Mouse (Mus musculus): ENCODE measurements around the gene Csrp3. TPM values are rescaled to one million over a fixed set of nuclear protein-coding genes. Genes with fewer than 3 reads are reported as not detected.
A peak's percentile ranks its signal among the peaks of the same experiment; 100 is the strongest.

The Csrp3 gene
- 0.47 and 0.56 TPM in 2 replicates for polyA plus RNA-seq (2015; fragmentation: Nextera tagmentation; extraction: Ambion mirVana)

- Histone ChIP-seq H3K4me1 (replicated peaks) (no peaks in the 10 kb centered on the region), H3K4me2 (no peak within 1 kb of the TSS), H3K4me3 (no peak within 1 kb of the TSS), H3K36me3 (no peaks in the 10 kb centered on the region), H3K9ac (no peak within 1 kb of the TSS), H3K27me3 (peaks cover 15% of the 10 kb centered on the region), H3K27ac (replicated peaks) (no peak within 1 kb of the TSS), H3K9me3 (no peaks in the 10 kb centered on the region)
- 41% methylated on average over 11 of the region's 11 CpGs for whole genome bisulfite sequencing
- ATAC-seq (ENCODE audit: low FRiP score, low read depth): no peak
Measured at GRCm38 (mm10) chr7:48847820-48848650, at the start of gene Csrp3. Gene Csrp3, minus strand, starts transcription at chr7:48848033.

- H3K9ac ChIP-seq: no peak overlapping the region
- no peak overlapping the region for H3K4me2 ChIP-seq
- no peak overlapping the region for H3K27ac ChIP-seq (replicated peaks)
- H3K4me3 ChIP-seq: no peak overlapping the region
- ATAC-seq (ENCODE audit: low FRiP score, low read depth): no peak
- 85% methylated on average over 4 of the region's 4 CpGs for WGBS
- peaks cover 21% of the 10 kb centered on the region for H3K4me1 ChIP-seq (replicated peaks)
- H3K9me3 ChIP-seq: no peaks in the 10 kb centered on the region
- H3K27me3 ChIP-seq: peaks cover 7% of the 10 kb centered on the region
- H3K36me3 ChIP-seq: no peaks in the 10 kb centered on the region
Measured at GRCm38 (mm10) chr7:48896051-48896450, 48.2 kb upstream of the Csrp3 start.

GRCm38 (mm10) chr7:48895475-48895874 lies 47.6 kb upstream of the Csrp3 start:
- Histone ChIP-seq H3K4me1 (replicated peaks) (peaks cover 25% of the 10 kb centered on the region), H3K4me3 (no peak overlapping the region), H3K27me3 (peaks cover 7% of the 10 kb centered on the region), H3K4me2 (no peak overlapping the region), H3K36me3 (no peaks in the 10 kb centered on the region), H3K9me3 (no peaks in the 10 kb centered on the region), H3K9ac (no peak overlapping the region), H3K27ac (replicated peaks) (no peak overlapping the region)
- WGBS: 78% methylated on average over 4 of the region's 4 CpGs
- no peak for ATAC-seq (ENCODE audit: low FRiP score, low read depth)

GRCm38 (mm10) chr7:48894763-48895162 lies 46.9 kb upstream of the Csrp3 start:
- no peak overlapping the region for H3K27ac ChIP-seq (replicated peaks)
- ATAC-seq (ENCODE audit: low FRiP score, low read depth): no peak
- peaks cover 25% of the 10 kb centered on the region for H3K4me1 ChIP-seq (replicated peaks)
- H3K27me3 ChIP-seq: peaks cover 5% of the 10 kb centered on the region
- no peaks in the 10 kb centered on the region for H3K9me3 ChIP-seq
- no peaks in the 10 kb centered on the region for H3K36me3 ChIP-seq
- no peak overlapping the region for H3K4me3 ChIP-seq
- 81% methylated on average over 6 of the region's 6 CpGs for WGBS
- H3K4me2 ChIP-seq: no peak overlapping the region
- H3K9ac ChIP-seq: no peak overlapping the region

- ATAC-seq (ENCODE audit: low FRiP score, low read depth): no peak
- Histone ChIP-seq H3K27me3 (peaks cover 2% of the 10 kb centered on the region), H3K36me3 (no peaks in the 10 kb centered on the region), H3K27ac (replicated peaks) (no peak overlapping the region), H3K4me1 (replicated peaks) (peaks cover 25% of the 10 kb centered on the region), H3K4me3 (no peak overlapping the region), H3K4me2 (no peak overlapping the region), H3K9me3 (no peaks in the 10 kb centered on the region), H3K9ac (no peak overlapping the region)
- 3% methylated on average over 6 of the region's 6 CpGs for WGBS
Measured at GRCm38 (mm10) chr7:48894152-48894551, 46.3 kb upstream of the Csrp3 start.

- no peak overlapping the region for H3K27ac ChIP-seq (replicated peaks)
- H3K9me3 ChIP-seq: no peaks in the 10 kb centered on the region
- peaks cover 23% of the 10 kb centered on the region for H3K4me1 ChIP-seq (replicated peaks)
- H3K4me3 ChIP-seq: no peak overlapping the region
- no peak for ATAC-seq (ENCODE audit: low FRiP score, low read depth)
- no peak overlapping the region for H3K4me2 ChIP-seq
- 67% methylated on average over 7 of the region's 7 CpGs for WGBS
- no peak overlapping the region for H3K9ac ChIP-seq
- H3K36me3 ChIP-seq: no peaks in the 10 kb centered on the region
- no peaks in the 10 kb centered on the region for H3K27me3 ChIP-seq
Measured at GRCm38 (mm10) chr7:48893093-48893492, 45.3 kb upstream of the Csrp3 start.

GRCm38 (mm10) chr7:48891029-48891428 lies 43.2 kb upstream of the Csrp3 start:
- no peak overlapping the region for H3K27ac ChIP-seq (replicated peaks)
- H3K36me3 ChIP-seq: no peaks in the 10 kb centered on the region
- no peak overlapping the region for H3K4me3 ChIP-seq
- no peak overlapping the region for H3K9ac ChIP-seq
- no peak overlapping the region for H3K4me2 ChIP-seq
- WGBS: 36% methylated on average over 5 of the region's 5 CpGs
- peaks cover 10% of the 10 kb centered on the region for H3K4me1 ChIP-seq (replicated peaks)
- ATAC-seq (ENCODE audit: low FRiP score, low read depth): no peak
- no peaks in the 10 kb centered on the region for H3K9me3 ChIP-seq
- H3K27me3 ChIP-seq: no peaks in the 10 kb centered on the region

GRCm38 (mm10) chr7:48888751-48889150 lies 40.9 kb upstream of the Csrp3 start:
- WGBS: 82% methylated on average over 2 of the region's 2 CpGs
- no peak overlapping the region for H3K9ac ChIP-seq

GRCm38 (mm10) chr7:48887973-48888372 lies 40.1 kb upstream of the Csrp3 start:
- ATAC-seq (ENCODE audit: low FRiP score, low read depth): no peak
- no peak overlapping the region for H3K4me2 ChIP-seq
- H3K4me3 ChIP-seq: no peak overlapping the region
- H3K4me1 ChIP-seq (replicated peaks): peaks cover 10% of the 10 kb centered on the region
- H3K27me3 ChIP-seq: peaks cover 4% of the 10 kb centered on the region
- H3K36me3 ChIP-seq: no peaks in the 10 kb centered on the region
- no peak overlapping the region for H3K27ac ChIP-seq (replicated peaks)
- H3K9me3 ChIP-seq: no peaks in the 10 kb centered on the region
- no peak overlapping the region for H3K9ac ChIP-seq
- 49% methylated on average over 8 of the region's 8 CpGs for WGBS

More at GRCm38 (mm10) chr7:48888751-48889150, 40.9 kb upstream of the Csrp3 start:
- peaks cover 10% of the 10 kb centered on the region for H3K4me1 ChIP-seq (replicated peaks)
- no peak for ATAC-seq (ENCODE audit: low FRiP score, low read depth)
- no peaks in the 10 kb centered on the region for H3K9me3 ChIP-seq
- no peaks in the 10 kb centered on the region; the same call in 1 of the 2 replicates for H3K27me3 ChIP-seq
- H3K4me3 ChIP-seq: no peak overlapping the region
- no peaks in the 10 kb centered on the region for H3K36me3 ChIP-seq
- H3K27ac ChIP-seq (replicated peaks): no peak overlapping the region
- H3K4me2 ChIP-seq: no peak overlapping the region

- 74% methylated on average over 5 of the region's 5 CpGs for WGBS
Measured at GRCm38 (mm10) chr7:48884266-48884611, 36.4 kb upstream of the Csrp3 start.

GRCm38 (mm10) chr7:48883525-48884265 lies 35.9 kb upstream of the Csrp3 start:
- WGBS: 89% methylated on average over 4 of the region's 4 CpGs

More at GRCm38 (mm10) chr7:48884266-48884611, 36.4 kb upstream of the Csrp3 start:
- no peaks in the 10 kb centered on the region for H3K36me3 ChIP-seq
- peaks cover 16% of the 10 kb centered on the region for H3K4me1 ChIP-seq (replicated peaks)
- no peaks in the 10 kb centered on the region for H3K9me3 ChIP-seq
- H3K4me3 ChIP-seq: no peak overlapping the region
- no peak for ATAC-seq (ENCODE audit: low FRiP score, low read depth)
- H3K27me3 ChIP-seq: peaks cover 18% of the 10 kb centered on the region
- H3K27ac ChIP-seq (replicated peaks): no peak overlapping the region
- H3K4me2 ChIP-seq: no peak overlapping the region
- H3K9ac ChIP-seq: no peak overlapping the region

GRCm38 (mm10) chr7:48881971-48882609 lies 34.3 kb upstream of the Csrp3 start:
- Histone ChIP-seq H3K4me1 (replicated peaks) (peaks cover 16% of the 10 kb centered on the region), H3K4me2 (peak overlapping the region; percentile 99), H3K27ac (replicated peaks) (no peak overlapping the region), H3K9me3 (no peaks in the 10 kb centered on the region), H3K27me3 (peaks cover 18% of the 10 kb centered on the region), H3K4me3 (peak overlapping the region; percentile 59), H3K36me3 (no peaks in the 10 kb centered on the region), H3K9ac (no peak overlapping the region)
- no peak for ATAC-seq (ENCODE audit: low FRiP score, low read depth)
- WGBS: 2% methylated on average over 28 of the region's 28 CpGs

More at GRCm38 (mm10) chr7:48883525-48884265, 35.9 kb upstream of the Csrp3 start:
- H3K27ac ChIP-seq (replicated peaks): no peak overlapping the region
- no peaks in the 10 kb centered on the region for H3K9me3 ChIP-seq
- peaks cover 16% of the 10 kb centered on the region for H3K4me1 ChIP-seq (replicated peaks)
- H3K4me2 ChIP-seq: no peak overlapping the region
- H3K27me3 ChIP-seq: peaks cover 18% of the 10 kb centered on the region
- H3K36me3 ChIP-seq: no peaks in the 10 kb centered on the region
- no peak overlapping the region for H3K9ac ChIP-seq
- H3K4me3 ChIP-seq: no peak overlapping the region
- ATAC-seq (ENCODE audit: low FRiP score, low read depth): no peak

Measured in hindbrain, embryonic 15.5 days (tissue).